In genomic region chr13:91093610-91094009, GRCm38 (mm10) we compare ENCODE assay signal across 9 mouse cellular contexts.
DNase-seq lines count a peak whose midpoint lies in the region; ATAC-seq lines count a peak whose summit lies in the region.
"Had no signal": no experiment of that assay in that cellular context is flagged by ENCODE, and none has a peak within 500 bp of the region (broad histone marks: within the 10 kb centered on the region; RNA-seq: fewer than 3 reads in every experiment).

No protein-coding gene starts in this region.

- H3K27ac ChIP-seq in intestine, embryonic 15.5 days, result no peak overlapping the region
- H3K27ac ChIP-seq: neural tube, embryonic 12.5 days had no signal

- DNase-seq in heart, adult 8-10 months (ENCODE audit: low spot score), result peak; percentile 4
- no peak for DNase-seq in heart, postnatal 4 days
- DNase-seq in thymus, postnatal 14 days, result peak; percentile 15
- no peak for DNase-seq in thymus, adult 18-20 months
- DNase-seq in gastrocnemius, postnatal 10 days, result no peak
- no peak for DNase-seq in frontal cortex, postnatal 25 days (ENCODE audit: low spot score in 2 of 2)
- no peak for DNase-seq in frontal cortex, adult 2 months (ENCODE audit: extremely low spot score in 1 of 2, low spot score in 1 of 2)

- 15% methylated on average over 1 of the region's 1 CpGs for WGBS in intestine, embryonic 15.5 days

- H3K4me2 ChIP-seq in intestine, embryonic 15.5 days (replicated peaks), result no peak overlapping the region
- H3K4me2 ChIP-seq: neural tube, embryonic 12.5 days had no signal

- H3K9ac ChIP-seq in intestine, embryonic 15.5 days, result no peak overlapping the region
- H3K9ac ChIP-seq: neural tube, embryonic 12.5 days had no signal

- H3K4me1 ChIP-seq in intestine, embryonic 15.5 days (replicated peaks), result 0 out of 2 replicates have a peak, but pooled peaks cover 5% of the 10 kb centered on the region
- H3K4me1 ChIP-seq: neural tube, embryonic 12.5 days had no signal

- ATAC-seq in intestine, embryonic 15.5 days, result peak; percentile 80

- no peaks in the 10 kb centered on the region for H3K9me3 ChIP-seq in intestine, embryonic 15.5 days
- H3K9me3 ChIP-seq: neural tube, embryonic 12.5 days had no signal

- H3K36me3 ChIP-seq in intestine, embryonic 15.5 days, result no peaks in the 10 kb centered on the region
- H3K36me3 ChIP-seq: neural tube, embryonic 12.5 days had no signal

- H3K4me3 ChIP-seq in intestine, embryonic 15.5 days (replicated peaks), result no peak overlapping the region
- H3K4me3 ChIP-seq: neural tube, embryonic 12.5 days had no signal

- H3K27me3 ChIP-seq in intestine, embryonic 15.5 days (replicated peaks), result no peaks in the 10 kb centered on the region
- H3K27me3 ChIP-seq: neural tube, embryonic 12.5 days had no signal

Comparison
In these comparisons a context has a peak if more than half of its experiments do, and no peak if none do; other contexts are left out.
1. DNase-seq: peak in heart, adult 8-10 months (single experiment) and thymus, postnatal 14 days (single experiment); none in heart, postnatal 4 days (single experiment), thymus, adult 18-20 months (0 of 2), gastrocnemius, postnatal 10 days (single experiment), frontal cortex, postnatal 25 days (0 of 2) and frontal cortex, adult 2 months (0 of 2).